Mouse (Mus musculus) hindbrain, embryonic 12.5 days (tissue): ENCODE measurements around the gene Atp13a4. TPM values are rescaled to one million over a fixed set of nuclear protein-coding genes. Genes with fewer than 3 reads are reported as not detected.
A peak's percentile ranks its signal among the peaks of the same experiment; 100 is the strongest.

Experiments used
- ATAC-seq: fragments of 200-750 bp; cut with Nextera tagmentation; 2 replicates; pipeline ENCODE4 v1.8.0; 2017; ENCODE audit warnings: moderate TSS enrichment; ENCODE audit not compliant: low FRiP score
- H3K27ac ChIP-seq: fragments of 300-500 bp; sonication (generic); 2 replicates; pipeline ENCODE4 v1.5.1; 2016; ENCODE audit warnings: mild to moderate bottlenecking
- H3K27me3 ChIP-seq: fragments of 300-500 bp; sonication (generic); 2 replicates; pipeline ENCODE4 v1.6.1; 2016; ENCODE audit warnings: mild to moderate bottlenecking
- H3K36me3 ChIP-seq: fragments of 300-500 bp; sonication (generic); 2 replicates; pipeline ENCODE4 v1.6.1; 2016; ENCODE audit warnings: mild to moderate bottlenecking
- H3K4me1 ChIP-seq: fragments of 300-500 bp; sonication (generic); 2 replicates; pipeline ENCODE4 v1.6.1; 2016
- H3K4me2 ChIP-seq: fragments of 300-500 bp; sonication (generic); replicated peaks from 2 replicates; pipeline ENCODE4 v1.6.1; 2016; ENCODE audit warnings: mild to moderate bottlenecking
- H3K4me3 ChIP-seq: fragments of 300-500 bp; sonication (generic); 2 replicates; pipeline ENCODE4 v1.5.1; 2016; ENCODE audit warnings: mild to moderate bottlenecking
- H3K9ac ChIP-seq: fragments of 300-500 bp; sonication (generic); 2 replicates; pipeline ENCODE4 v1.6.1; 2016; ENCODE audit warnings: mild to moderate bottlenecking, moderate library complexity
- H3K9me3 ChIP-seq: fragments of 300-500 bp; sonication (generic); replicated peaks from 2 replicates; pipeline ENCODE4 v1.6.1; 2016; ENCODE audit warnings: mild to moderate bottlenecking
- WGBS: fragments of 180-500 bp; shearing (Covaris S2); methylation state at CpG from one replicate; pipeline ENCODE4 v1.1.7; 2016; 5-methylcytosine and 5-hydroxymethylcytosine counted together
- polyA plus RNA-seq: library from polyadenylated mRNA; unstranded; fragments of >200 nt; fragmentation: Nextera tagmentation; extraction: Ambion mirVana; gene quantifications from 2 replicates; pipeline ENCODE4 v1.2.1, GENCODE M21; 2016

The Atp13a4 gene
- 0.52 and 0.53 TPM in 2 replicates for polyA plus RNA-seq

- 81% methylated on average over 11 of the region's 11 CpGs for WGBS
- Histone ChIP-seq H3K9ac (no peak within 1 kb of the TSS), H3K4me2 (no peak within 1 kb of the TSS), H3K9me3 (no peaks in the 10 kb centered on the region), H3K36me3 (no peaks in the 10 kb centered on the region), H3K4me1 (no peaks in the 10 kb centered on the region), H3K27ac (no peak within 1 kb of the TSS), H3K4me3 (no peak within 1 kb of the TSS), H3K27me3 (no peaks in the 10 kb centered on the region)
- ATAC-seq = no peak
These were observed at the start of gene Atp13a4 for GRCm38 (mm10) chr16:29544829-29545228. Atp13a4 (minus strand) TSS chr16:29544864.

GRCm38 (mm10) chr16:29592171-29592570, 47.5 kb upstream of the Atp13a4 start:
- Histone ChIP-seq H3K4me3 (no peak overlapping the region), H3K4me2 (no peak overlapping the region), H3K9ac (no peak overlapping the region), H3K4me1 (no peaks in the 10 kb centered on the region), H3K9me3 (no peaks in the 10 kb centered on the region), H3K36me3 (peaks cover 44% of the 10 kb centered on the region), H3K27me3 (no peaks in the 10 kb centered on the region), H3K27ac (no peak overlapping the region)
- ATAC-seq = no peak
- WGBS = 86% methylated on average over 7 of the region's 7 CpGs

GRCm38 (mm10) chr16:29579787-29580176, 35.1 kb upstream of the Atp13a4 start:
- WGBS = 9% methylated on average over 12 of the region's 12 CpGs
- Histone ChIP-seq H3K9ac (peak overlapping the region; percentile 94), H3K4me2 (peak overlapping the region; percentile 83), H3K27ac (no peak overlapping the region), H3K27me3 (no peaks in the 10 kb centered on the region), H3K36me3 (0 out of 2 replicates have a peak, but pooled peaks cover under 1% of the 10 kb centered on the region), H3K9me3 (no peaks in the 10 kb centered on the region), H3K4me3 (peak overlapping the region; percentile 96), H3K4me1 (peaks cover 9% of the 10 kb centered on the region)
- ATAC-seq = no peak; the same call in 1 of the 2 replicates

DNA sequence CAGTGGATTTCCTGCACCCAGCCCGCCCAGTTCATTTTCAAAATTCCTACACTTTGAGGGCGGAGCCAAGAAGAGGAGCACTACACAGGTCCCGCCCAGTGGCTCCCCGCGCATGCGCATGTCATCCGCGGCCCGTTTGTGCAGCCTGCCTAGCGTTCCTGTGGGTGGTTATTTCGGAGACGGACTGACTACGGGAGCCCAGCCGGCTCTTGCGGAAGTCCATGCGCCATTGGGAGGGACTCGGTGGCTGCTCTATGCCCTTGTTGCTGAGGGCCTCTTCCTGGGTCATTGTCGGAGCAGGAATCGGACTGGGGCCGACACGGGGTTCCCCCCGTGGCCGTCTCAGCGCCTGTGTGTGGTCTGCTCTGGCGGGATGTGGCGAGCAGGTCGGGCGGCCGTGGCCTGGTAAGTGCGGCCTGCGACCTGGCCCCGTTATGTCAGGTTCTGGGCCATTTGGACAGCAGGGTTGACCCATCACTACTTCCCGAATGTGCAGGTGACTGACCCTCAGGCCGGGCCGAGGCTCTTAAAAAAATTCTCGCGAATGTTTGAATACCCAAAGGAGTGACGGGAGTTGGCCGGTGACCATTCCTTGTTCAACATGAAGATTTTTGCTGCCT, 34.6 kb upstream of the Atp13a4 start, which contains the start of gene Opa1:
TSS of gene Opa1 (plus strand) at position 168 of the 620 bp plus-strand sequence.
- Histone ChIP-seq H3K4me2 (peak within 1 kb of the TSS; percentile 83), H3K9ac (peak within 1 kb of the TSS; percentile 94), H3K27ac (peak within 1 kb of the TSS; percentile 35; the same call in 1 of the 2 replicates), H3K9me3 (no peaks in the 10 kb centered on the region), H3K4me3 (peak within 1 kb of the TSS; percentile 96), H3K36me3 (no peaks in the 10 kb centered on the region), H3K4me1 (peaks cover 9% of the 10 kb centered on the region), H3K27me3 (no peaks in the 10 kb centered on the region)
- WGBS = under 1% methylated on average over 39 of the region's 39 CpGs
- peak; percentile 98 for ATAC-seq

DNA sequence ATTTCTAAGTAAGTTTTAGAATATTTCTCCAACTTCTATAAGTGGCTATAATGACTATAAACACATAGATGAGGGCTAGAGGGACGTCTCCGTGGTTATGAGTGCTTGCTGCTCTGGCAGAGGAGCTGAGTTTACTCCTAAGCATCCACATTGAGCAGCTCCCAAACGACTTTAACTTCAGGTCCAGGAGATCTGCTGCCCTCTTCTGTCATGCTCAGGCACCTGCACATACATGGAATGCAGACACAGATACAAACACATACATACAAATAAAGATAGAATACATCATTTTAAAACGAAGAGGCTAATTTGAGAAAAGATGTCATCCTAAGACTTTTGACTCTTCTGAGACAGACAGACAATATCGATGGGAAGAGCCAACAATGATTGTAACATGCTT, 31.0 kb upstream of the Atp13a4 start:
- H3K27ac ChIP-seq = no peak overlapping the region
- H3K9me3 ChIP-seq = no peaks in the 10 kb centered on the region
- no peaks in the 10 kb centered on the region for H3K27me3 ChIP-seq
- H3K4me1 ChIP-seq = peaks cover 9% of the 10 kb centered on the region
- H3K9ac ChIP-seq = no peak overlapping the region
- H3K4me2 ChIP-seq = no peak overlapping the region
- 17% methylated on average over 5 of the region's 5 CpGs for WGBS
- H3K4me3 ChIP-seq = no peak overlapping the region
- no peak for ATAC-seq
- no peaks in the 10 kb centered on the region for H3K36me3 ChIP-seq

DNA sequence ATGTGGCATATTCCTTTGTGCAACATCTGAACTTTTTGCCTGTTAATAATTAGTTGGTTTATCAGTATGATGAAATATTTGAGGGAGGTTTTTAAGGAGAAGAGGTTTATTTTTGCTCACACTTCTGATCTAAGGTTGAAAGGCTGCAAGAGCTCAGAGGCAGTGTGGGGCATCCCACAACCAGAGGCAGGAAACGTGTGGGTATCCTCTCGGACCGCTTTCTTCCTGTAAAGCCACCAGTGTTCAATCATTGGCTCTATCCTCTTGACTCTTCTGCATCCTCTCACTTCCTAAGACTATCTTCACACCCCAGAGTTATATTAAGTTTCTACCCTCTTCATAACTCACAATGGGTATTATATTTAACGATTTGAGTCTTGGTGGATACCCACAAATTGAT, 29.3 kb upstream of the Atp13a4 start:
- Histone ChIP-seq H3K4me2 (no peak overlapping the region), H3K9me3 (no peaks in the 10 kb centered on the region), H3K27ac (no peak overlapping the region), H3K27me3 (no peaks in the 10 kb centered on the region), H3K36me3 (no peaks in the 10 kb centered on the region), H3K9ac (no peak overlapping the region), H3K4me3 (no peak overlapping the region), H3K4me1 (no peaks in the 10 kb centered on the region)
- ATAC-seq = no peak
- WGBS = 72% methylated on average over 4 of the region's 4 CpGs

GRCm38 (mm10) chr16:29560869-29561268, 16.2 kb upstream of the Atp13a4 start:
- H3K4me3 ChIP-seq = no peak overlapping the region
- H3K27ac ChIP-seq = no peak overlapping the region
- H3K4me2 ChIP-seq = 0 out of 2 replicates have a peak overlapping the region, but pooled peaks have one; percentile 6
- no peaks in the 10 kb centered on the region for H3K9me3 ChIP-seq
- WGBS = 9% methylated on average over 7 of the region's 7 CpGs
- H3K4me1 ChIP-seq = 0 out of 2 replicates have a peak, but pooled peaks cover 3% of the 10 kb centered on the region
- no peak for ATAC-seq
- no peak overlapping the region for H3K9ac ChIP-seq
- H3K27me3 ChIP-seq = peaks cover 6% of the 10 kb centered on the region; the same call in 1 of the 2 replicates
- no peaks in the 10 kb centered on the region for H3K36me3 ChIP-seq

DNA sequence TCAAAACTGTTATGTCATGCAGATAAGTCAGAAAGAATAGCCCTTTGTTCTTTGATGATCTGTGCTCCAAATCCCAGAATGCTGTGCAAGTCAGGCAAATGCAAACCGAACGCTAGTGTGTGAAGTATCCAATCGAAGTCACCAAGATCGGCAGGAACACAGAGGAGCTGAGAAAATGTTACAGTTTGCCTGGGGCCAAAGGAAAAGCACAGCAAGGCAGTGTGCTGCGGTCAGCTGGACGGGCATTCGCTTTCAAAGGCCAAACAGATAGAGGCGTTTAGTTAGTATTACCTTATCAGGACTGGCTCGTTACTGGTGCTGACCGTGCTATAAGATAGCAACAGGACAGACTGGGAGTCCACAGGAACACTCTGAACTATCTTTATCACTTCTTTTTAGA, 15.8 kb upstream of the Atp13a4 start:
- H3K27me3 ChIP-seq = peaks cover 6% of the 10 kb centered on the region; the same call in 1 of the 2 replicates
- 53% methylated on average over 10 of the region's 10 CpGs for WGBS
- H3K36me3 ChIP-seq = no peaks in the 10 kb centered on the region
- H3K9me3 ChIP-seq = no peaks in the 10 kb centered on the region
- H3K9ac ChIP-seq = no peak overlapping the region
- no peak overlapping the region for H3K4me3 ChIP-seq
- 0 out of 2 replicates have a peak, but pooled peaks cover 3% of the 10 kb centered on the region for H3K4me1 ChIP-seq
- ATAC-seq = no peak
- 0 out of 2 replicates have a peak overlapping the region, but pooled peaks have one; percentile 6 for H3K4me2 ChIP-seq
- no peak overlapping the region for H3K27ac ChIP-seq

DNA sequence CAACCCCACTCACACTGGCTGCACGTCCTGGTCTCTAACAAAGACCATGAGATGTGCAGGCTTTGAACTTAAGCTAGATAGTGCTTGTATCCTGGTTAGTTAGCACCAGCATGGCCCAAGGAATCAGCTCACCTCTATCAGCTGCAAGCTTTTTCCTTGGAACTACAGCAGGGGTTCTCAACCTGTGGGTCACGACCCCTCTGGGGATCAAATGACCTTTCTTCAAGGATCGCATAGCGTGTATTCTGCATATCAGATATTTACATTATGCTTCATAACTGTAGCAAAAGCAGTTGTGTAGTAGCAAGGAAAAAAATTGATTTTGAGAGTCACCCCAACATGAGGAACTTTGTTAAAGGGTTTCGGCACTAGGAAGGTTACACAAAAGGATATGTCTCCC, 15.0 kb upstream of the Atp13a4 start:
- Histone ChIP-seq H3K36me3 (no peaks in the 10 kb centered on the region), H3K4me2 (no peak overlapping the region), H3K27me3 (peaks cover 6% of the 10 kb centered on the region; the same call in 1 of the 2 replicates), H3K9ac (no peak overlapping the region), H3K27ac (no peak overlapping the region), H3K9me3 (no peaks in the 10 kb centered on the region), H3K4me1 (0 out of 2 replicates have a peak, but pooled peaks cover 3% of the 10 kb centered on the region), H3K4me3 (no peak overlapping the region)
- WGBS = 83% methylated on average over 5 of the region's 5 CpGs
- ATAC-seq = no peak

GRCm38 (mm10) chr16:29541261-29541683, 3.4 kb downstream of the Atp13a4 start:
- Histone ChIP-seq H3K4me3 (no peak overlapping the region), H3K36me3 (no peaks in the 10 kb centered on the region), H3K27me3 (no peaks in the 10 kb centered on the region), H3K4me1 (no peaks in the 10 kb centered on the region), H3K4me2 (no peak overlapping the region), H3K9ac (no peak overlapping the region), H3K9me3 (no peaks in the 10 kb centered on the region), H3K27ac (no peak overlapping the region)
- 82% methylated on average over 11 of the region's 11 CpGs for WGBS
- no peak for ATAC-seq

DNA sequence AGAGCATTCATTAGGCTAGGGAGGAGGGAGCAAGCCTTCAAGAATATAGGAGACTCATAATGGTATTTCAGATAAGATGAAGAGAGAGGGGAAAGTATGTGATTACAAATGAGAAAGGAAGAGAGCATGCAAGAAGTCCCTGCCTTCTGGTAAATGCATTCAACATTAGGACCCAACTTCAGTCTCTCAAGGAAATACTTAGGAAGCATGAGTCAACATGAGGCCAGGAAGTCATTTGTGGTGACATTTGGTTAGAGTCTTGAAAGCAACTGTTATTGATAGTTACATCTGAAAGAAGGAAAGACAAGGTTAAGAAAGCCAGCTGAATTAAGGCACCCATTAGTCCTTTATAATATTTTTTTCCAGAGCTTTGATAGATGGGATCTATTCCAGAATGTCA, 4.8 kb downstream of the Atp13a4 start:
- no peak overlapping the region for H3K27ac ChIP-seq
- H3K27me3 ChIP-seq = no peaks in the 10 kb centered on the region
- H3K36me3 ChIP-seq = no peaks in the 10 kb centered on the region
- no peaks in the 10 kb centered on the region for H3K9me3 ChIP-seq
- H3K4me3 ChIP-seq = no peak overlapping the region
- H3K9ac ChIP-seq = no peak overlapping the region
- no peaks in the 10 kb centered on the region for H3K4me1 ChIP-seq
- no peak for ATAC-seq
- no peak overlapping the region for H3K4me2 ChIP-seq

DNA sequence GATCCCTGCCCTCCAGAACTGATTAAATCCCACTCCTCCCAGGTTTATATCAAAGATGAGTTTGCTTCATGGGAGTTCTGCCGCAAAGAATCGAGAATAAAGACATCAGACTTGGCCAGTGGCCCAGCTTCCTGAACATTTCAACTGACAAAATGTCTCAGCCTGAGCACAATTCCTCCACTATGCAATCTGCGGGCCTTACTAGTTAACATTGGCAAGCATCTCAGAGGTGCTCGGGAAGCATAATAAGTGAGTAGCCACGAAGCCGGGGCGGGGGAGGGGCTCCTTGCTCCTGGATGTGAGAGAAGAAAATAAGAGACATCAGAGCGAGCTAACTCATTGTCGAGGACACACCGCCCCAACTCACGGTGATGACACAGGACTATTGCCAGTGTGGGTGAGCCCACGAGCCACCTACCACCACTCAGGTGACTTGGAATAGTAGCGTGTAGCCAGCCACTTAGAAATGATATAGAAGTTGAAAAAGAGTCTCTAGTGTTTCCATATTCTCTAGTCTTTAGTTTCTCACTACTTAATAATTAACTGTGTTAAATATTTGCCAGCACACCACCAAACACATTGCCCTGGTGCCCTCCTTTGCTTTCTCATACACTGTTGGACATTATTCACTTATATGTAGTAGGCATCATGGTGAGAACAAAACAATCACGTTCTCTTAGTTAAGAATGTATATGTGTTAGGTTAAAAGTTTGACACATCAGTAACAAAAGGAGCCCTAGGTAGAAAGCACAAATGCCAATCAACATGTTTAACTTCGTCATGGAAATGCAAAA, 8.1 kb downstream of the Atp13a4 start:
- no peaks in the 10 kb centered on the region for H3K27me3 ChIP-seq
- H3K27ac ChIP-seq = no peak overlapping the region
- H3K9ac ChIP-seq = no peak overlapping the region
- ATAC-seq = no peak; the same call in 1 of the 2 replicates
- H3K9me3 ChIP-seq = no peaks in the 10 kb centered on the region
- H3K36me3 ChIP-seq = no peaks in the 10 kb centered on the region
- H3K4me3 ChIP-seq = no peak overlapping the region
- no peak overlapping the region for H3K4me2 ChIP-seq
- 71% methylated on average over 15 of the region's 15 CpGs for WGBS
- no peaks in the 10 kb centered on the region for H3K4me1 ChIP-seq
